Mouse (Mus musculus) cerebellum, adult 18-20 months (tissue): ENCODE data around the gene Gm2696.
A peak's percentile ranks its signal among the peaks of the same experiment; 100 is the strongest.

Source experiments
- DNase-seq, 2 experiments: peaks; one replicate each; pipeline ENCODE4 v3.0.0; 2021

The Gm2696 gene

DNA sequence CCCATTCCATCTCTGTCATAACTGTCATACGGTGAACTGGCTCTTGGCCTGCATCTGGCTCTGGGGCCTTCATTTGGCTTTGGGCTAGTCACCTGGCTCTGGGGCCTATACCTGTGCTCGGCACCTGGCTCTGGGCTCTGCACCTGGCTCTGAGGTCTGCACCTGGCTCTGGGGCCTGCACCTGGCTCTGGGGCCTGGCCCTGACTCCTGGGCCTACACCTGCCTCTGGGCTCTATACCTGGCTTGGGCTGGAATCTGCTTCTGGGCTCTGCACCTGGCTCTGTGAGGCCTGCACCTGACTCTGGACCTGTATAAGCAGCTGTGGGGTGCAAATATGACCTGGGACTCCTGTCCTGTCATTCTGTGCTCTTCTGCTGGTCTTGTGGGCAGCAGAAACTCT, 33.1 kb downstream of the Gm2696 start:
- DNase-seq: no peak

DNA sequence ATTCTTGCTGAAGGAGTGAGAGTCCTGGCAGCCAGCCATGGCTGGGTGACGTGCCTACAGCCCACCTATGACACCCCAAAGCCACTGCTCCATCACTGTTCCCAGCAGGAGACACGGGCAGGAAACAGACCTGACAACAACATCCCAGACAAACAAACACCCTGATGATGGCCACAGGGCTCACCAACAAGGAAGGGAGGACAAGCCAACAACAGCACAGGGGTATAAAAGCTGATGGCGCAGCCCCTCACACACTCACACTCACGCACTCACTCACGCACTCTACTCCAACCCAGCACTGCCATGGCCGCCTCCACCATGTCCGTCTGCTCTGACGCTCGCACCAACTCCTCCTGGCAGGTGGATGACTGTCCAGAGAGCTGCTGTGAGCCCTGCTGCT, 38.1 kb downstream of the Gm2696 start, which contains the start of gene Gm10318:
Gene Gm10318, plus strand, starts transcription at position 301 of the 400 bp plus-strand sequence.
- DNase-seq: no peak

DNA sequence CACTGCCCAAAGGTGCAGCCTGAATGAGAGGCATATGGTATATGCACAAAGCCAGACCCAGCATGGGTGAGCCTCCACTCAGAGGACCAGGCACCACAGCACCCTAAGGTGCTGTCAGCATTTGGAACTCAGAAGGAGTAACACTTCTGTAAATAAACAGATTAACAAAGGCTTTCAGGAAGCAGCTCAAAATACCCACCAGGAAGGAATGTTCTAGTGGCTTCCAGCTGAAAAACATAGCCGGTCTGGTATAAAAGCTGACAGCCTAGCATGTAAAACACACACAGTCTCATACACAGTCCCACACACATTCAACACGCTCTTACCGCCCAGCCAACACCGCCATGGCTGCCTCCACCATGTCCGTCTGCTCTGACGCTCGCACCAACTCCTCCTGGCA, 47.2 kb downstream of the Gm2696 start, which contains the start of gene Gm3285:
Gene Gm3285, plus strand, starts transcription at position 301 of the 400 bp plus-strand sequence.
- no peak for DNase-seq

DNA sequence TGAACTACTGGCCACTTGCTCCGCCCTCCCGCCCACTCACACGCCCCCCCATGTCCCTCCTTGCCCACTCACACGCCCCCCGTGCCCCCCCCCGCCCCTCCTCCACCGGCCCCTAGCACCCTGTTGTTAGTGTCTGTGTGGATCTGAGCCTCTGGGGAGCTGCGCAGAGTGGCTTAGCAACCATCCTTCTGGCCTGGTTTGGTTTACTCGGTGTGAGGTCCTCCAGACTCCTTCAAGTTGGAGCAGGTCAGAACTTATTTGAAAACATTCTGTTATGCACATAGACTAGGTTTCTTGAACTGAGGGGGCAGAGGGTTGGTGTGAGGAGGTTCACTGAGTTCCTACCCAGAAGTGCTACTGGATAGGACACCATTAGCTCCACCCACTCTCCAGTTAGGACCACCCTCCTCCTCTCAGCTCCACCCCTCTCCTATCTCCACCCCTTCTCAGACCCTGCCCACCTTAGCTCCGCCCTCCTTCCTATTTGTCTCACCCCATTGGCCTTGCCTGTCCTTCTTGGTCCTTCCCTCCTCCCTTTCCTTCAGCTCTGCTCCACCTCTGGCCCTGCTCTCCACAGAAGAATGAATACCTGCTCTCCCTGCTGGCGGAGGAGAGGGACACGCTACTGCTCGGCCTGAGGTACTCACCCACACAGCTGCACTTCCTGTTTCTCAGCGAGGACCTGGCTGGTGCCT, 49.7 kb downstream of the Gm2696 start:
- peak; percentile 26 to 52 for DNase-seq

DNA sequence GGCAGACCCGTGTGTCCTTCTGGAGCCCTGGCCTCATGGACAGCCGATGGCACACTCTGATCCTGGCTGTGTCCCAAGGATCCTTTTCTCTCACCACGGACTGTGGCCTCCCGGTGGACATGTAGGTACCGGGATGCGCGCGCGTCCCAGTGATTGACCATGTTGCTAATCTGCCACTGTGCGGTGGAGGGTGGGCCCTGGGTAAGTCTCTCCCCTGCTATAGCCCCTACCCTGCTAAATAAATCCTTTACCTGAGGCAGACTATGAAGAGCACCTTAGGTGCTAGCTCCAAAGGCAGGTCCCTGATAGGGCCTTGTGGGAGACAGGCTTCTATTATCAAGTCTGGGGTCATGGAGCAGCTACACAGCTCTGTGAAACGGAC, 50.3 kb downstream of the Gm2696 start:
- peak; percentile 19 to 26 for DNase-seq

DNA sequence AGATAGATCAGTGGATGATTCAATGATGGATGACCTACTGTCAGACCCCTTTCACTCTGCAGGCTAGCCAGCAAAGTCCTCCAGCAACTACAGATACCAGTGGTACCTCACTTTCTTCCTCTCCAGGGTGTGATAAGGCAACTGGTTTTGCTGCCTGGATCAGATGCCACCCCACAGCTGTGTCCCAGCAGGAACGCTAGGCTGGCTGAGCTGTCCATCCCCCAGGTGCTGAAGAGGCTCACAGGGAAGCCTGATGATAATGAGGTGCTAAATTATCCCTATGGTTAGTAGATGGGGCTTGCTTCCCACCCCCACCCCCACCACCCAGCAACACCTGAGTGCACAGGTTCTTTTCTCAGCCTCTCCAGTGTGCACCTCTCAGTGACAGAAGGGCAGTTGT, 53.1 kb downstream of the Gm2696 start:
- no peak for DNase-seq

DNA sequence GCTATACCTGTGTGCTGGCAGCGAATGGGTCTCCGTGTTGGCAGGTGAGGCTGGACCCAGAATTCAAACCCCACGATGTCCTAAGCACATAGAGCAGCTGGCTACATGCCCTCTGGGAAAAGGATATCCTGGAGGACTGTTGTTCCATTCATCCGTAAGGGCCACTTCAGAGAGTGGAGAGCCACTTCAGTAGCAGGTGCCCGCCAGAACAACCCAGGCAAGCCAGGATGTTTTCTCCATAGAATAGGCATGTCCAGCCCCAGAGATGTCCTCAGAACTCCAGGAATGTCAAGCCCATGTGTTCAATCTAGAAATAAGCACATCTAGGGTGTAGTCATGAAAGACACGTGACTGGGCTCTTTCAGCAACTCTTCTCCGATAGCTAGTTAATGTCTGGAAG, 55.2 kb downstream of the Gm2696 start:
- DNase-seq: no peak

DNA sequence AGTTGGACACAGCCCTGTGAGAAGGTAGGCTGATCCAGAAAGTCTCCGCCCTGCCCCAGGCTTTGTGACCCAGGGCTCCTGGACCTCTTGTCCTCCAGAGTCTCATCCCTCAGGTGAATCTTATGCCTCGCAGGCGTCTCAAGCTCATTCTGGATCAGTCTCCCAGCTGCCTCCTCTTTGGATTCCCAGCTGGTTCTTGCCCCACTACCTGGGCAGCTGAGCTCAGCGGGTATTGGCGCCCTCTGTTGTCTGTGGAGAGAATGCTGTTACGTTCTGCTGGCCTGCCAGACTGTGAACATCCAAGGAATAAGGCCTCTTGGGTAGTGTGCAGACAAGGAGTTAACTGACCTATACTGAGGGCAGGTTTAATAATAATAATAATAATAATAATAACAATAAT, 64.5 kb downstream of the Gm2696 start:
- DNase-seq: peak; percentile 14

DNA sequence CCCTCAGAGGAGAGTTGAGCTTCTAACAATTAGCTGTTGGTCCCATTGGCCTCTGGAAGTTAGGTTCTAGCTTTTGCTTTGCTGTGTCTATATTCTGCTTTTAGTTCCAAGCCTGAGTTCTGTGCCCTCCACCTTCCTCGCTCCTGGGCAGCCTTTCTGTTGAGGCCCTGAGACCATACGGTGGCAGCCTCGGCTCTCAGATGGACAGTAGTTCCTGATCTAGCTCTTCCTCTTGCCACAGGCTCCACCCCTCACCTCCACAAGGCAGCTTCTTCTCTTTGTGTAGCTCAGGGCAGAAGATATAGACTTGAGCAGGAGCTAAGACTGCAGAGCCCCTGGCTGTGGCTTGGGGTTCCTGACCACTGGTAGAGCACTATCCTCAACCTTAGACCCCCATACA, 65.8 kb downstream of the Gm2696 start:
- no peak for DNase-seq

DNA sequence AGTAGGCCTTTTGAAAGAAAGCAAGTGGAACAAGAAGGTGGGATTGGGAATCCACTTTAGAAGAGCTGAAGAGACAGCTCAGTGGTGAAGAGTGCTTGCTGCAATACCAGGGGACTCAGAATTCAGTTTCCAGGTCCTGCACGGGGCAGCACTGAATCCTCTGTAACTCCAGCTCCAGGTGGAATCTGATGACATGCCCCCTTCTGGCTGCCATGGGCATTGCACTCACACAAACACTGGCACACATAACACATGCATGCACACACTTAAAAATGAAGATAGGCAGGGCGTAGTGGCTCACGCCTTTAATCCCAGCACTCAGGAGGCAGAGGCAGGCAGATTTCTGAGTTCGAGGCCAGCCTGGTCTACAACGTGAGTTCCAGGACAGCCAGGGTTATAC, 68.1 kb downstream of the Gm2696 start:
- DNase-seq: no peak
